Mouse (Mus musculus): Measurements from ENCODE around the gene Inpp5f. TPM values are rescaled to one million over a fixed set of nuclear protein-coding genes. Genes with fewer than 3 reads are reported as not detected.
"Not testable (repeated sequence)": the region's sequence is repeated elsewhere in the genome, so short reads cannot be mapped to it uniquely, and the experiment has no call there.

Gene Inpp5f
- polyA plus RNA-seq (2015; fragmentation: Nextera tagmentation; extraction: Ambion mirVana) = 322 and 366 TPM in 2 replicates

DNA sequence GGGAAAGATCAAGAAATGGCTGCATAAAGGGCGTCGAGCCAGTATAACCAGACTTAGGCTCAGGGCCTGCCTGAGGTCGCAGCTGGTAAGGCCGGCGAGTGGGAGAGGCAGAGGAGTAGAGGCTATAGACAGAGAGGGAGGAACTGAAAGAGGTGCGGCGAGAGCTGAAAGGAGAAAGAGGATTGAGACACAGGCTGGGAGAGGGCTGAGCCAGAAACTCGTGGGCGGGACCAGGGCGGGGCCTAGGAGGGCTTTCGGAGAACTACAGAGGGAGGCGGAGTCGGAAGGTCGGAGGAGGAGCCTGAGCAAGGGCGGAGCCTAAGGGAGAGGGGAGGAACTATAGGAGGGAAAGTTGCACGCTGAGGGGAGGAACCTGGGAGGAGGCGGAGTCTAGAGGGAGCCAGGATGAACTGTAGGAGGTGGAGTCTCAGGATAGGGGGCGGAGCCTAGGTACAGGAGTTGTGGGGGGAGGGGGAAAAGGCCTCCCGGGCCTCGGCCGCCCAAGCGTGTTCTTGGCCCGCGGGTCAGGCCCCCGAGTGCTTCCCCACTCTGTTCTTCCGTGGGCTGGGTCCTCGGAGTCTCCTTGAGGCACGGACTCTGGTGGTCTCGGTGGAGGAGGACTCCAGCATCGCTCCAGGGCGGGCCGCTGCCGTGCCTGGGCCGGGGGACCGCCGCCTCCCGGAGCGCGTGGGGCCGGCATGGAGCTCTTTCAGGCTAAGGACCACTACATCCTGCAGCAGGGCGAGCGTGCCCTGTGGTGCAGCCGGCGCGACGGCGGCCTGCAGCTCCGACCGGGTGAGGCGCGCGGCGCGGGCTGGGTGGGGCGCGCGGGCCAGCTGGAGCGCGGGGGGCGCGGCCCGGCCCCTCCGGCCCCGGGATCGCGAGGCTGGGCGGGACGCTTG, at the start of gene Inpp5f:
Gene Inpp5f (plus strand): TSS at position 432 of the 902 bp plus-strand sequence.
- WGBS = 2% methylated on average over 68 of the region's 68 CpGs

DNA sequence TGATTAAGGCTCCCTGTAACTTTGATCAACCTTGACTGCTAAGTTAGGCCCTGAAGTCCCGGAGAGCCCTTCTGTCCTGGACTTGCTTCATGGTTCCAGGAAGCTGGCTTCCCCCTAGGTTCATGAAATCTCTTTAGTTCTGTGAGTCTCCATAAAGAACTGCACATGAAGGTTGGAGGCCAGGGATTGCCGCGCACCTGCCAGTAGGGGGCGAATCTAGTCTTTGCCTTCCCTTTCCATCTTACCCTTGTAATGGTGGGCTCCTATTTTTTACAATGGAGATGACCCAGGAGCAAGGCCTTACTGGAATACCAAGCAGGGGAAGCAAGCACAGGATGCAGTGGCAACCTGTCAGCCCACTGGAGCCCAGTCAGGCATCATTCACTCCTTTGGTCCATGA, 47.8 kb upstream of the Inpp5f start:
- H3K27me3 ChIP-seq (replicated peaks; ENCODE audit: control insufficient read depth, insufficient read depth, low read length) = no peaks in the 10 kb centered on the region
- no peaks in the 10 kb centered on the region for H3K9me3 ChIP-seq (ENCODE audit: control insufficient read depth, low read length)
- no peak overlapping the region for H3K4me3 ChIP-seq (replicated peaks; ENCODE audit: low read length)
- H3K27ac ChIP-seq (ENCODE audit: low read length) = no peak overlapping the region
- no peaks in the 10 kb centered on the region for H3K4me1 ChIP-seq (replicated peaks; ENCODE audit: control insufficient read depth, insufficient read depth, low read length)
- WGBS = 48% methylated on average over 4 of the region's 4 CpGs
- no peaks in the 10 kb centered on the region for H3K36me3 ChIP-seq (ENCODE audit: control insufficient read depth, insufficient read depth)
- no peak for ATAC-seq
- no peak overlapping the region for H3K9ac ChIP-seq (replicated peaks; ENCODE audit: low read depth, low read length)
- no peak overlapping the region for H3K4me2 ChIP-seq (ENCODE audit: low read length)

More for the DNA sequence above, at the start of gene Inpp5f:
- peak; percentile 97 for ATAC-seq
- Histone ChIP-seq H3K36me3 (ENCODE audit: control insufficient read depth, insufficient read depth) (no peaks in the 10 kb centered on the region), H3K9ac (replicated peaks; ENCODE audit: low read depth, low read length) (peak within 1 kb of the TSS; percentile 91), H3K27me3 (replicated peaks; ENCODE audit: control insufficient read depth, insufficient read depth, low read length) (no peaks in the 10 kb centered on the region), H3K9me3 (ENCODE audit: control insufficient read depth, low read length) (no peaks in the 10 kb centered on the region), H3K4me2 (ENCODE audit: low read length) (peak within 1 kb of the TSS; percentile 81), H3K4me3 (replicated peaks; ENCODE audit: low read length) (peak within 1 kb of the TSS; percentile 90), H3K4me1 (replicated peaks; ENCODE audit: control insufficient read depth, insufficient read depth, low read length) (peaks cover 13% of the 10 kb centered on the region), H3K27ac (ENCODE audit: low read length) (peak within 1 kb of the TSS; percentile 66)

DNA sequence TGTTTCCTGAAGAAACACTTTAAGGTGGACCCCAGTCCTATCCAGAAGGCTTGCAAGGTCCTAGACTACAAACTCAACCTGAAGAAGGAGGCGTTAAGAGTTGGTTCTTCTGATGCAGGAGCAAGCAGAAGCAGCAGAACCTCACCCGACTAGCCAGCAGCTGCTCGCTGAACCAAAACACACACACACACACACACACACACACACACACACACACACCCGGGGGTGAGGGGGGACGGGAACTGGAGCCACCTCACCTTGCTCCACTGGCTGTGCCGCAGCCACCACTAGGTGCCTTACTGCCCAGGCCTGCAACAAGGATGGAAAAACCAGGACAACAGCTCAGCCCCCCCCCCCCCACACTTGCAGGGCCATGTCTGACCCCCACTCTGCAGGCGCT, 44.8 kb upstream of the Inpp5f start:
- no peak overlapping the region for H3K27ac ChIP-seq (ENCODE audit: low read length)
- no peaks in the 10 kb centered on the region for H3K4me1 ChIP-seq (replicated peaks; ENCODE audit: control insufficient read depth, insufficient read depth, low read length)
- H3K27me3 ChIP-seq (replicated peaks; ENCODE audit: control insufficient read depth, insufficient read depth, low read length) = no peaks in the 10 kb centered on the region
- H3K9ac ChIP-seq (replicated peaks; ENCODE audit: low read depth, low read length) = no peak overlapping the region
- WGBS = 80% methylated on average over 5 of the region's 7 CpGs
- H3K9me3 ChIP-seq (ENCODE audit: control insufficient read depth, low read length) = no peaks in the 10 kb centered on the region
- no peak overlapping the region for H3K4me2 ChIP-seq (ENCODE audit: low read length)
- no peaks in the 10 kb centered on the region for H3K36me3 ChIP-seq (ENCODE audit: control insufficient read depth, insufficient read depth)
- ATAC-seq = no peak
- no peak overlapping the region for H3K4me3 ChIP-seq (replicated peaks; ENCODE audit: low read length)

DNA sequence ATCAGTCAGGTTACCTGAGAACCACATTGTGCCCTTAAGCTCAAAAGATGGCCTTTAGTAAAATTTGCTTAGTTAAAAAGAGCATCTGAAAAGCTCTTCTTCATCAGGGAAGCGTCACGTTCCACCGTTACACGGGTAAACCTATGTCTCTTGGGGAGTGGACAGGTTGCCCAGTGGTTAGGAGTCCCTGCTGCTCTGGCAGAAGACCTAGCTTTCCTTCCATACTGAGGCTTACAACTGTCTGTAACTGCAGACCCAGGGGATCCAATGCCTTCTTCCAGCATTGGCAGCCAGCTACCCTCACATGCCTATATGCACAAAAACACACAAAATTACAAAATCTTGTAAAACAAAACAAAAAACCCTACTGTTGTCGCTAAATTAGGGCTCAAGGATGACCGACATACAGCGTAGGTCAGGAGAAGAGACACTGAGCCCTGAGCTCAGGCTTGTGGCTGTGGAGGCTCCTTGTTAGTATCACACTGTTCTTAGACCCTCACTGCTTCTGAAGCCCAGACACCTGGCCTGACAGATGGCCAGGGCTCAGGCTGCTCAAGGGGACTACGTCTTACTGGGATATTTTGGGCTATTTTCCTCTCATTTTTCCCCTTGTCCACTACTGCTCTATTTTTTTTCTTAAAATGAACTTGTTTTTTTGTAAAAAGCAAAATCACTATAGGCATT, 43.4 kb upstream of the Inpp5f start:
- Histone ChIP-seq H3K4me2 (ENCODE audit: low read length) (no peak overlapping the region), H3K27ac (ENCODE audit: low read length) (no peak overlapping the region), H3K9ac (replicated peaks; ENCODE audit: low read depth, low read length) (no peak overlapping the region), H3K9me3 (ENCODE audit: control insufficient read depth, low read length) (no peaks in the 10 kb centered on the region), H3K27me3 (replicated peaks; ENCODE audit: control insufficient read depth, insufficient read depth, low read length) (no peaks in the 10 kb centered on the region), H3K4me1 (replicated peaks; ENCODE audit: control insufficient read depth, insufficient read depth, low read length) (no peaks in the 10 kb centered on the region), H3K4me3 (replicated peaks; ENCODE audit: low read length) (no peak overlapping the region), H3K36me3 (ENCODE audit: control insufficient read depth, insufficient read depth) (no peaks in the 10 kb centered on the region)
- ATAC-seq = no peak
- WGBS = 83% methylated on average over 8 of the region's 8 CpGs

DNA sequence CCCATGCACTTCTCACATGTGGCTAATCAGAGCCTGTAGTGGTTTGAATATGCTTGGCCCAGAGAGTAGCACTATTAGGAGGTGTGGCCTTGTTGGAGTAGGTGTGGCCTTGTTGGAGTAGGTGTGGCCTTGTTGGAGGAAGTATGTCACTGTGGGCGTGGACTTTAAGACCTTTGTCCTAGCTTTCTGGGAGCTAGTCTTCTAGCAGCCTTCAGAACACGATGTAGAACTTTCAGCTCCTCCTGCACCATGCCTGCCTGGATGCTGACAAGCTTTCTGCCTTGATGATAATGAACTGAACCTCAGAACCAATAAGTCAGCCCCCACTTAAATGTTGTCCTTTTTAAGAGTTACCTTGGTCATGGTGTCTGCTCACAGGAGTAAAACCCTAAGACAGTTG, 41.7 kb upstream of the Inpp5f start:
- WGBS = 89% methylated on average over 2 of the region's 2 CpGs
- not testable (repeated sequence) for H3K27me3 ChIP-seq (replicated peaks; ENCODE audit: control insufficient read depth, insufficient read depth, low read length)

GRCm38 (mm10) chr7:128569987-128570656, 41.0 kb upstream of the Inpp5f start:
- Histone ChIP-seq H3K27me3 (replicated peaks; ENCODE audit: control insufficient read depth, insufficient read depth, low read length) (no peaks in the 10 kb centered on the region), H3K36me3 (ENCODE audit: control insufficient read depth, insufficient read depth) (no peaks in the 10 kb centered on the region), H3K4me2 (ENCODE audit: low read length) (no peak overlapping the region), H3K9me3 (ENCODE audit: control insufficient read depth, low read length) (no peaks in the 10 kb centered on the region), H3K9ac (replicated peaks; ENCODE audit: low read depth, low read length) (no peak overlapping the region), H3K4me3 (replicated peaks; ENCODE audit: low read length) (no peak overlapping the region), H3K27ac (ENCODE audit: low read length) (no peak overlapping the region), H3K4me1 (replicated peaks; ENCODE audit: control insufficient read depth, insufficient read depth, low read length) (no peaks in the 10 kb centered on the region; the same call in 1 of the 2 replicates)
- WGBS = 94% methylated on average over 8 of the region's 8 CpGs
- no peak for ATAC-seq

More for the DNA sequence above, 41.7 kb upstream of the Inpp5f start:
- not testable (repeated sequence) for H3K9me3 ChIP-seq (ENCODE audit: control insufficient read depth, low read length); H3K4me1 ChIP-seq (replicated peaks; ENCODE audit: control insufficient read depth, insufficient read depth, low read length); H3K27ac ChIP-seq (ENCODE audit: low read length); ATAC-seq; H3K4me3 ChIP-seq (replicated peaks; ENCODE audit: low read length); H3K36me3 ChIP-seq (ENCODE audit: control insufficient read depth, insufficient read depth); H3K4me2 ChIP-seq (ENCODE audit: low read length); H3K9ac ChIP-seq (replicated peaks; ENCODE audit: low read depth, low read length)

DNA sequence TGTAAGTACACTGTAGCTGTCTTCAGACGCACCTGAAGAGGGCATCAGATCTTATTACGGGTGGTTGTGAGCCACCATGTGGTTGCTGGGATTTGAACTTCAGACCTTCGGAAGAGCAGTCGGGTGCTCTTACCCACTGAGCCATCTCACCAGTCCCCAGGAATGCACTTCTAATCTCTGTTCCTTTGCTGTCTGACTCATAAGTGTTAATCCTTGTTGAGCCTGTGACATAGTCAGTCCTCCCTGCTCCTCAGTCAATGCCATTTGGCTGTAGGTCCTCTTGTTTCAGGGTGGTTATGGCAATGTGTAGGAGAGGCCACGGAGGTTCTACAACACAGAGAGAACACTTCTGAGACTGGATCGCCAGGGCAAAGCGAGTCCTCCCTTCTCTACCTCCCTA, 40.5 kb upstream of the Inpp5f start:
- not testable (repeated sequence) for ATAC-seq; H3K4me2 ChIP-seq (ENCODE audit: low read length); H3K4me3 ChIP-seq (replicated peaks; ENCODE audit: low read length); H3K4me1 ChIP-seq (replicated peaks; ENCODE audit: control insufficient read depth, insufficient read depth, low read length); H3K27ac ChIP-seq (ENCODE audit: low read length); H3K36me3 ChIP-seq (ENCODE audit: control insufficient read depth, insufficient read depth); H3K27me3 ChIP-seq (replicated peaks; ENCODE audit: control insufficient read depth, insufficient read depth, low read length); H3K9me3 ChIP-seq (ENCODE audit: control insufficient read depth, low read length); H3K9ac ChIP-seq (replicated peaks; ENCODE audit: low read depth, low read length)
- WGBS = 95% methylated on average over 7 of the region's 7 CpGs

DNA sequence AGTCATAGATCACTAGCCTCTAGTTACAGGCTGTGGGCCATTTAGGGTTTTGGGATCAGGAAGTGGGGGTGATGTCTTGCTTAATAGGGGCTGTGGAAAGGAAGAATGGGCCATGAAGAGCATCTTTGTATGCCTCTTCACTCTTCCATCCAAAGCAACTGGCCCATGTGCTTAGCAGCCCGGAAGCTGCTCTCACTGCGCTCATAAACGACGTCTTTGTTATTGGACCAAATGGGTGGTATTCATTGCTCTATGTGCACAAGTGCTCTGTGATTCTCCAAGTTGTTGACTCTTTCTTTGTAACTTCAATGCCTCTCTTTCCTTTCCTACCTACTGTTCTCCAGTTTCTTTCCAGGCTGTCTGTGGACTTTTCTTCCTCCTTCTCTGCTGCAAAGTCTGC, 39.1 kb upstream of the Inpp5f start:
- H3K27ac ChIP-seq (ENCODE audit: low read length) = no peak overlapping the region
- no peak overlapping the region for H3K4me2 ChIP-seq (ENCODE audit: low read length)
- H3K4me1 ChIP-seq (replicated peaks; ENCODE audit: control insufficient read depth, insufficient read depth, low read length) = no peaks in the 10 kb centered on the region; the same call in 1 of the 2 replicates
- no peaks in the 10 kb centered on the region for H3K27me3 ChIP-seq (replicated peaks; ENCODE audit: control insufficient read depth, insufficient read depth, low read length)
- no peaks in the 10 kb centered on the region for H3K36me3 ChIP-seq (ENCODE audit: control insufficient read depth, insufficient read depth)
- H3K4me3 ChIP-seq (replicated peaks; ENCODE audit: low read length) = no peak overlapping the region
- H3K9me3 ChIP-seq (ENCODE audit: control insufficient read depth, low read length) = no peaks in the 10 kb centered on the region
- H3K9ac ChIP-seq (replicated peaks; ENCODE audit: low read depth, low read length) = no peak overlapping the region
- ATAC-seq = no peak
- WGBS = 78% methylated on average over 4 of the region's 4 CpGs

- no peaks in the 10 kb centered on the region; the same call in 1 of the 2 replicates for H3K4me1 ChIP-seq (replicated peaks; ENCODE audit: control insufficient read depth, insufficient read depth, low read length)
- H3K27me3 ChIP-seq (replicated peaks; ENCODE audit: control insufficient read depth, insufficient read depth, low read length) = no peaks in the 10 kb centered on the region
- H3K27ac ChIP-seq (ENCODE audit: low read length) = no peak overlapping the region
- H3K4me3 ChIP-seq (replicated peaks; ENCODE audit: low read length) = no peak overlapping the region
- H3K9me3 ChIP-seq (ENCODE audit: control insufficient read depth, low read length) = no peaks in the 10 kb centered on the region
- WGBS = 93% methylated on average over 5 of the region's 5 CpGs
- H3K36me3 ChIP-seq (ENCODE audit: control insufficient read depth, insufficient read depth) = no peaks in the 10 kb centered on the region
- no peak for ATAC-seq
- no peak overlapping the region for H3K9ac ChIP-seq (replicated peaks; ENCODE audit: low read depth, low read length)
- H3K4me2 ChIP-seq (ENCODE audit: low read length) = no peak overlapping the region
Measured at GRCm38 (mm10) chr7:128575211-128575610, 35.9 kb upstream of the Inpp5f start.
